In genomic region chr3:20590143-20590542, GRCm38 (mm10) we compare ENCODE assay signal across 7 mouse cellular contexts.
DNase-seq lines count a peak whose midpoint lies in the region; ATAC-seq and TF ChIP-seq lines count a peak whose summit lies in the region.

No protein-coding gene starts in this region.

- peak in 2 of 3 experiments; percentile 51 to 88; a peak in 4 of 6 replicates for TF ChIP-seq CTCF in MEL (IDR thresholded peaks at IDR 0.05 in 2 of 3, conservative IDR thresholded peaks at IDR 0.05 in 1 of 3; ENCODE audit: control insufficient read depth in 1 of 3, insufficient read depth in 1 of 3, low read depth in 2 of 3, low read length in 3 of 3, poor library complexity in 1 of 3, severe bottlenecking in 1 of 3)
- peak; percentile 91 for TF ChIP-seq CTCF in stomach, postnatal 0 days (IDR thresholded peaks at IDR 0.05; ENCODE audit: low read depth)

- H3K4me1 ChIP-seq in MEL (ENCODE audit: control insufficient read depth in 1 of 2, insufficient read depth in 2 of 2, low read length in 2 of 2), result no peaks in the 10 kb centered on the region
- H3K4me1 ChIP-seq in stomach, postnatal 0 days (replicated peaks; ENCODE audit: control insufficient read depth, insufficient read depth), result no peaks in the 10 kb centered on the region

- no peak overlapping the region for H3K27ac ChIP-seq in MEL (ENCODE audit: control insufficient read depth, low read depth, low read length)
- no peak overlapping the region for H3K27ac ChIP-seq in stomach, postnatal 0 days (replicated peaks)

- H3K9ac ChIP-seq in MEL (ENCODE audit: control insufficient read depth, low read depth, low read length, poor library complexity, severe bottlenecking), result no peak overlapping the region
- no peak overlapping the region for H3K9ac ChIP-seq in stomach, postnatal 0 days (ENCODE audit: low read length)

- H3K9me3 ChIP-seq in MEL (replicated peaks; ENCODE audit: insufficient read depth, low read length), result no peaks in the 10 kb centered on the region
- no peaks in the 10 kb centered on the region for H3K9me3 ChIP-seq in stomach, postnatal 0 days (ENCODE audit: control insufficient read depth, low read length)

- H3K4me3 ChIP-seq in MEL (ENCODE audit: control insufficient read depth in 1 of 2, insufficient read depth in 1 of 2, low read depth in 2 of 2, low read length in 2 of 2), result no peak overlapping the region
- H3K4me3 ChIP-seq in stomach, postnatal 0 days (ENCODE audit: low read depth, low read length), result no peak overlapping the region

- no peak for TF ChIP-seq POLR2A in MEL (IDR thresholded peaks at IDR 0.05; ENCODE audit: control insufficient read depth in 1 of 2, insufficient read depth in 1 of 2, low read depth in 1 of 2, low read length in 2 of 2, poor library complexity in 1 of 2)

- peak; percentile 5 to 15 for DNase-seq in kidney, adult 8-10 months
- DNase-seq in kidney, adult 11 months, result no peak
- DNase-seq in MEL (ENCODE audit: low read depth, low spot score), result peak; percentile 56
- DNase-seq in cerebellum, adult 11 months, result peak; percentile 20
- DNase-seq in heart, postnatal 36 days, result peak; percentile 2 to 8
- peak; percentile 42 to 62 for DNase-seq in left cerebral cortex, postnatal 25 days (ENCODE audit: low spot score in 2 of 2)
- DNase-seq in stomach, postnatal 0 days (ENCODE audit: low spot score), result peak; percentile 14

- H3K36me3 ChIP-seq in MEL (ENCODE audit: control insufficient read depth in 1 of 2, insufficient read depth in 2 of 2, low read length in 2 of 2), result no peaks in the 10 kb centered on the region; a peak in 1 of 4 replicates
- H3K36me3 ChIP-seq in stomach, postnatal 0 days (ENCODE audit: control insufficient read depth, insufficient read depth, low read length), result no peaks in the 10 kb centered on the region

- no peaks in the 10 kb centered on the region for H3K79me2 ChIP-seq in MEL (ENCODE audit: control insufficient read depth, insufficient read depth, low read length, poor library complexity)

- intact Hi-C loops in heart, postnatal 36 days (cut with DNase I), result no loop called here
- intact Hi-C loops in left cerebral cortex, postnatal 25 days (cut with DNase I), result no loop called here

- H3K27me3 ChIP-seq in MEL (ENCODE audit: control insufficient read depth in 1 of 2, insufficient read depth in 2 of 2, low read length in 2 of 2), result no peaks in the 10 kb centered on the region
- H3K27me3 ChIP-seq in stomach, postnatal 0 days (ENCODE audit: control insufficient read depth, insufficient read depth, low read length), result no peaks in the 10 kb centered on the region

- 39% methylated on average over 2 of the region's 2 CpGs for WGBS in stomach, postnatal 0 days

- TF ChIP-seq RAD21 in MEL (IDR thresholded peaks at IDR 0.05; ENCODE audit: low read depth, low read length), result peak; percentile 99

- H3K4me2 ChIP-seq in stomach, postnatal 0 days (replicated peaks; ENCODE audit: low read depth), result no peak overlapping the region

- no peak for ATAC-seq in stomach, postnatal 0 days (ENCODE audit: low FRiP score, low TSS enrichment)

- TF ChIP-seq EP300 in MEL (IDR thresholded peaks at IDR 0.05; ENCODE audit: low read depth in 1 of 2, low read length in 2 of 2), result no peak
- TF ChIP-seq EP300 in stomach, postnatal 0 days (optimal IDR thresholded peaks at IDR 0.05), result no peak

TF ChIP-seq in MEL, 35 proteins besides CTCF, POLR2A, EP300 and RAD21:
- TF ChIP-seq USF1 (IDR thresholded peaks at IDR 0.05; ENCODE audit: low read depth, low read length) (no peak), ZC3H11A (IDR thresholded peaks at IDR 0.05; ENCODE audit: low read depth, low read length) (peak; percentile 91), NELFE (IDR thresholded peaks at IDR 0.05; ENCODE audit: low read depth, low read length) (no peak), ELF1 (IDR thresholded peaks at IDR 0.05; ENCODE audit: low read depth, low read length) (no peak), SMC3 (IDR thresholded peaks at IDR 0.05; ENCODE audit: low read depth, low read length) (peak; percentile 82), TCF12 (IDR thresholded peaks at IDR 0.05; ENCODE audit: low read depth, low read length) (no peak), MAX (IDR thresholded peaks at IDR 0.05; ENCODE audit: low read length) (no peak), CHD1 (IDR thresholded peaks at IDR 0.05; ENCODE audit: low read depth, low read length) (no peak), RCOR1 (IDR thresholded peaks at IDR 0.05; ENCODE audit: low read depth, low read length) (no peak), MYB (IDR thresholded peaks at IDR 0.05; ENCODE audit: low read depth, low read length) (no peak), POLR2AphosphoS5 (IDR thresholded peaks at IDR 0.05; ENCODE audit: borderline replicate concordance, low read depth, low read length) (no peak), UBTF (IDR thresholded peaks at IDR 0.05; ENCODE audit: borderline replicate concordance, insufficient read depth, low read depth, low read length) (no peak), HCFC1 (IDR thresholded peaks at IDR 0.05; ENCODE audit: low read depth, low read length) (no peak), BHLHE40 (IDR thresholded peaks at IDR 0.05; ENCODE audit: borderline replicate concordance, low read depth, low read length) (no peak), USF2 (IDR thresholded peaks at IDR 0.05; ENCODE audit: borderline replicate concordance in 1 of 2, insufficient read depth in 1 of 2, low read depth in 1 of 2, low read length in 2 of 2) (no peak), JUND (IDR thresholded peaks at IDR 0.05; ENCODE audit: low read depth, low read length) (no peak), MYC (IDR thresholded peaks at IDR 0.05; ENCODE audit: low read depth, low read length) (no peak), MAZ (IDR thresholded peaks at IDR 0.05; ENCODE audit: low read depth, low read length) (no peak), TAL1 (IDR thresholded peaks at IDR 0.05; ENCODE audit: low read length) (no peak), ZMIZ1 (IDR thresholded peaks at IDR 0.05; ENCODE audit: low read depth, low read length) (no peak), MAFK (IDR thresholded peaks at IDR 0.05; ENCODE audit: borderline replicate concordance, low read depth, low read length) (no peak), ZNF384 (IDR thresholded peaks at IDR 0.05; ENCODE audit: low read depth, low read length) (peak; percentile 57; the same call in 1 of the 2 replicates)
